Mouse (Mus musculus) liver, embryonic 14.5 days (tissue): ENCODE data around the gene Uts2b.

Source experiments
- CTCF ChIP-seq: IDR thresholded peaks from 2 replicates; pipeline ENCODE4 v1.5.1; 2016; ENCODE audit warnings: antibody characterized with exemption, low read depth, control low read depth
- EP300 ChIP-seq: IDR thresholded peaks from 2 replicates; pipeline ENCODE4 v1.6.1; 2016; ENCODE audit warnings: antibody characterized with exemption, low read depth

DNA sequence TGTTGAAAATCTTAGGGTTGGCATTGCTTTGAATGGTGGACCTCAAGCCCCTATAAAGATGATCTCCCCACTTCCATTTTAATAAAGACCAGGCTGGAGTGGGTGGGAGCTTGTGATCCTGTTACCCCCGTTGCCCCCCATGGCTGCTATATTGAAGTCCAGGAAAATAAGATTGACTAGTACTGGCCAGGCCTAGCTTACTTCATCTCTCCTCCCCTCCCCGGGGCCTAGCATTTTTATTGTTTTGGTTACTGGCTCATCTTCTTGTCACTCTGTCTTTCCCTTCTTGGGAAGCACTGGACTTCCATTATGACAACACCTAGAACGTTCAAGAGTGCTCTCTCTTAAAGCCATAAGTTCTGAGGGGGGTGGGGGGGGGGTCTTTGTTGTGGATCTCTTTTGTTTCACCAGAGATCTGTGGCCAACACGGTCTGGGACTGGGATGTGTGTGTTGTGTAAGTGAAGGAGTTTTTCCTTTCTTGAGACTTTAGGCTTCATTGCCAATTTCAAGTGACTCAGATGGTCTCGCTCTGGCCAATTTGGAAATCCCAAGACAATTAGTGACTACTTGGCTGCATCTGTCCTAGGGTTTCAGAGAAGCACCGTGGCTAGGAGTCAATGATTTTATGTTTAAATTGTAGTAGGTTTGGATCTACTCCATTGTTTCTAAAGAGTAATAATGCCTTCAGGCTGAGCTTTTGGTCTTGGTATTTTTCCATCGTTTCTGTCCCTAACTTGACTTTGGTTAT is 19.7 kb upstream of the Uts2b start:
- TF ChIP-seq CTCF (no peak), EP300 (no peak)
